Mouse (Mus musculus) kidney, adult 2 months (tissue): ENCODE measurements around the gene Scgb1c1.
"Not testable (repeated sequence)": the region's sequence is repeated elsewhere in the genome, so short reads cannot be mapped to it uniquely, and the experiment has no call there.

Experiments used
- CTCF ChIP-seq: fragments of 200-500 bp; conservative IDR thresholded peaks from 2 replicates; pipeline ENCODE4 v1.5.1; 2011; ENCODE audit warnings: low read depth, mild to moderate bottlenecking, control low read depth, low read length, moderate library complexity, mixed read lengths; ENCODE audit not compliant: insufficient read depth, insufficient read length
- POLR2A ChIP-seq: fragments of 200-500 bp; IDR thresholded peaks from one replicate; pipeline ENCODE4 v1.6.1; 2011; ENCODE audit warnings: low read depth, low read length, control low read depth

- not testable (repeated sequence) for TF ChIP-seq CTCF, POLR2A
These were observed 45.3 kb downstream of the Scgb1c1 start for GRCm38 (mm10) chr7:140890636-140891035.
